Mouse (Mus musculus) cerebellum, postnatal 4 days (tissue): ENCODE results near the gene Wnt3a.
A peak's percentile ranks its signal among the peaks of the same experiment; 100 is the strongest.

Experiments
- DNase-seq, 2 experiments: peaks; one replicate each; pipeline ENCODE4 v3.0.0; 2022; ENCODE audit warnings: low spot score in 2 of 2, mixed read lengths in 1 of 2

Wnt3a gene

DNA sequence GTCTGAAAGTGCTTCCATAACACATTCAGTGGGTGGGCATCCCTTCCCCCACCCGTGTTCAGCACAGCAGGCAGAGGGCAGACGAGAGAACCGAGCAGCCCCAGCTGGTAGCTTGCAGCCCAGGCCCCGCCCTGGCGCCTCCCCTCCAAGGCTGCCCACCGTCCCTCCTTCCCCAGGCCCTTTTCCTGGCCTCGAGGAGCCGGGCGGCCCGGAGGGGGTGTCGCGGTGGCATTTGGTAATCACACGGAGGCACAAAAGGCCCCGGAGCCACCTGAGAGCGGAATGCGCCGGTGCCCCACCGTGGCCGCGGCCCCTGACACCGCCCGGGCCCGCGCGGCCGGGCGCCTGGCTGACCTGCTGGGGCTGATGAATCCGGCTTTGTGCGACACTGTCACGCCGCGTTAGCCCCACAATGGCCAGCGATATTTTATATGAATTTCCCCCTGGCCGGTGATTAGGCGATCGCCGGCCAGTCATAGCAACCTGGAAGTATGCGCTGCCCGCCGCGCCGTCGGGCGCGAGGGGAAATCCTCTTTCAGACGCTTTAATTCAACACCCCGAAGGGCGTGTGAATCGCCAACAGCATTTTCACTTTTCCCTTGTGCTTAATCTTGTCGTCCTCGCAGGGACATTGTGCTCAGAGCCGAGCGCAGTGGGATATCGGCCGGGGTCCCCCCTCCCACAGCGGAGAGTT is 26.5 kb downstream of the Wnt3a start:
- peak in 1 of 2 experiments; percentile 66 for DNase-seq

DNA sequence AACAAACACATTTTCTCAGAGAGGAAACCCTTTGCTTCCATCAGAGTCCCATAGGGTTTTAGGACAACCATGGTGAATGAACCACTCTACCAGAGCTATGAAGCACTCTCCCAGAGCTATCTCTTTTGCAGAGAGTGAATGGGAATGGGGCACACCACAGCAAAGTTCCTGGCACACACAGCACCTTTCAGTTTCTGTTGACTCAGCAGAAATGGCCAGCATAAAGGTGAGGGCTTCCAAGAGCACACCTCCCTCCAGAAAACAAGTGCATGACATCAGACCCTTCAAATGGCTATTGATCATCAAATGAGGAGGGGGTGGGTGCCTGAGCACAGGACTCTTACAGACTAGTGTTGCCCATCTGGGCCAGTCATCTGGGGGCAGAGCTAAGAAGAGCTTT is 28.2 kb downstream of the Wnt3a start:
- DNase-seq, result no peak

DNA sequence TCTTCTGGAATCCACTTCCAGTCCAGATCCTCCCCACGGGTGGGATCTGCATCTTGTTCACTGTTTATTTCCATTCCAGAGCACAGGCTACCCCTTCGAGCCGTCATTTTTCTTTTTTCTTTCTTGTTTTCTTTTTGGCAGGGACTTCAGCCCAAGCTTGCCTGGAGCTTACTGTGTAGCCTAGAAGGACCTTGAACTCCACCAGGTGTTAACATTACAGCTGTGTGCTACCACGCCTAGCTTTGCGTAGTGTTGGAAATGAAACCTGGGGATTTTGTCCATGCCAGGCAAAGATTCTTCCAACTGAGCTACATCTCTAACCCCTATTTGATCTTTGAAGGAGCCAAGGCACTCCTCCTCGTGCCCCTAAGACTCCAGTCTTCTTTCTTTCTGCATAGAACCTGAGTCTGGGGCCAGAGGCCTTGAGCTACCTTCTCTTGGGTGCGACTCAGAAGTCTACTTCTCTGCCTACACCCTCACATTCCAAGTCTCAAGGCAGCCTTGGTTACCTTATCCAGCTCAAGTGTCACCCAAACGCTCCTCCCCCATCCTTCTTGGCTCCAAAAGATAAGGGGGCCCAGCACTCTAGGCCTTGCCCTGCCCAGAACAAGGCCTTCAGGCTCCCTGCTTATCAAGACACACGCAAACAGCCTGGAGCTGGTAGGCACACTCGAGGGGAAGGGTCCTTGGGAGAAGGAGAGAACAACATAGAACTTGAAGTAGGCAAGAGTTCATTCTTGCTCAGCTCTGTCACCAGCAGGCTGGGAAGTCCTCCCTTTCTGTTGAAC is 29.7 kb downstream of the Wnt3a start:
- no peak for DNase-seq

DNA sequence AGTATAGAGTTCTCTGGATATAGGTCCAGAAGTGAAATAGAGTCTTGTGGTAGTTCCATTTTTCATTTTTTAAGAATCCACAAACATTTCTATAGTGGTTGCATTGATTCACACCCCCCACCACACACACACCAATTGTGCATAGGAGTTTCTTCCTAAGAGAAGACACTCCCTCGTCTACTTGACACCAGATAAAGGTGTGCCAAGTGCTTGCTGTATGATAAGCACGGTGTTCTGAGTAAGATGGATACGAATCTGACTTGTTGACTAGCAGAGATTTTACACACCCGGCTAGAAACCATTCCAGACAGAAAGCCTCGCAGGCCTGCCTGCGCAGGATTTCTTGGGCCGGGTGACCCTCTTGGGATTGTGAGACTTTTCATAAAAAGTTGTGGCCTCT is 30.9 kb downstream of the Wnt3a start:
- no peak for DNase-seq

DNA sequence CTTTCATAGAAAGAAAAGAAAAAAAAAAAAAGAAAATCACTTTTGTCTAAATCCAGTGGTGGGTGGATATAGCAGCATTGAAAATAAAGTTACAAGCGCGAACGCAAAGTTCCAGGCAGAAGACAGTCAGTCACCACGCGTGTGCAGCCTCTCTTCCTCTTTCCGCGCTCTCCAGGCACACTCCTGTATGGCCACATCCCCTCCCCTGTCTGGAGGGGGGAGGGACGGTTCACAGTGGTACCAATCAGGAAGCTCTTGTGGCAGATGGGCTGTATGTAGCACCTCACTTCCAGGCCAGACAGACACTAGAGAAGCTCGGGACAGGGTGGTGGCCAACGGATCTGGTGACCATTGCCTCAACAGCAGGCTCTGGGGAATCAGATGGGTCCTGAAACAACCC is 42.5 kb downstream of the Wnt3a start:
- DNase-seq, result no peak

DNA sequence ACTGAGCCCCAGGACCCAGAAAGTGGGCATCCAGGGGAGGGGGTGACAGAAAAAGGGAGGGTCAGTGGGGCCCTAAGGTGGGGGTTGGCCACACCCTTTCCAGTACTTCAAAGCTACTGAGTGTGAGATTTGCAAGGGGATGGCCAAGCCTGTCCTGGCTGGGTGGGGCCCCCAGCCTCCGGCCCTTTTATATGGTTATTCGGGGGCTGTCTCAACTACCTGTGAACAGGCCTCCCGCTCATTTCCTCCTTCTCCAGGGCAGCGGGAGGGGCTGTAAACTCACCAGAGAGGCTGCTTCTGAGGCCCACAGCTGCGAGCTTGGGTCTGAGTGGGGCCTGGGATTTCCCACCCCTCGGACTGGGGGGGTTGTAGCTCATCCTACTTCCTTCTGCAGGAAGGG is 46.7 kb downstream of the Wnt3a start:
- DNase-seq, result no peak

DNA sequence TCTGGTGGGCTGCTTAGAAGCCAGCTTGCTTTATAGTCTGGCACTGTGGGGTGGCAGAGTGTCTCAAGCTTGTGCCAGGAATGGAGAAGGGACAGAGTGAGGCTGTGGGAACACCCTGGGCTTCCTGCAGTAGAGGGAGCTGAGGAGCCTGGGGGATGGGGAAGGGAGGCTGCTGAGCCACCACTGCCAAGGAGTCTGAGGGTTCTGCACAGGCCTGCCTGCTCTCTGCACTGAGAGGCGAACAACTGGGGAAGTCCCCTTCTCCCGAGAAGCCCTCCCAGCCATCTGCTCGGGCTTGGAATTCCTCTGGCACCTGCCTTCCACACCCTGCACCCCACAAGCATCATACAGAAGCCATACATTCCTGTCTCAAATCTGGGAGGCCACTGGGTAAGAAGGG is 48.7 kb downstream of the Wnt3a start:
- no peak for DNase-seq

DNA sequence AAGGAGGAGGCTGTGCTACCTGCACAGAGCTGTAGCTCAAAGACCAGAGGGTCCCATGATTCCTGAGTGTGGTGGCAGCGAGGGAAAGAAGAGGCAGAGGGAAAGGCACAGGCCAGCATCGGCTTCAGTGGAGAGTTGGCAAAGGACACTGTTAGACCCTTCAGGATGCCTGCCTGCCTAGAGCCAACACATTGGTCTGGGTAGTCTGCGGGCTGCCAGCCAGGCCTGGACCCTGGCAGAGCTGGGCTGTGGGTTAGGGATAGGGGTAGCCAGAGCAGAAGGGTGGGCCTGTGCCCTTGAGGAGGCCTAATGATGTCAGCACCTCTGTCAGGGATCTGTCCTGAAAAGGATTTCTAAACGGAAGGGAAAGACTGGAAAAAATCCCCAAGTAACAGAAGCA is 50.8 kb downstream of the Wnt3a start:
- DNase-seq, result no peak

DNA sequence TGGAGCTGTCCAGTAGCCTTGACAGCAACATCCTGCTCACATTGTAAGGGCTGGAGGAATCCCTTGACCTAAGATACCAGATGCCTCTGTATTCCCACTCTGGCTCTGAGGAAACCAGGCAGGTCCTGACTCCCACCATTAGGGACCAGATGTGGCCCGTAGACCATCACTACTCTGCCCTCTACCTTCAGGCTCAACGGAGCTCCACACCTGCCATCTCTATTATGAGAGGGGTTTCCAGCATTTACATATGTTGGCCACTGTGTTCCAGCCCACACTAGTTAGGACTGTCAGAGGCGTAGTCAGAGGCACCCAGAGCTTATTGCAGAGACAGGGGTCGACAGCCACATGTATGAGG is 51.1 kb downstream of the Wnt3a start:
- no peak for DNase-seq

DNA sequence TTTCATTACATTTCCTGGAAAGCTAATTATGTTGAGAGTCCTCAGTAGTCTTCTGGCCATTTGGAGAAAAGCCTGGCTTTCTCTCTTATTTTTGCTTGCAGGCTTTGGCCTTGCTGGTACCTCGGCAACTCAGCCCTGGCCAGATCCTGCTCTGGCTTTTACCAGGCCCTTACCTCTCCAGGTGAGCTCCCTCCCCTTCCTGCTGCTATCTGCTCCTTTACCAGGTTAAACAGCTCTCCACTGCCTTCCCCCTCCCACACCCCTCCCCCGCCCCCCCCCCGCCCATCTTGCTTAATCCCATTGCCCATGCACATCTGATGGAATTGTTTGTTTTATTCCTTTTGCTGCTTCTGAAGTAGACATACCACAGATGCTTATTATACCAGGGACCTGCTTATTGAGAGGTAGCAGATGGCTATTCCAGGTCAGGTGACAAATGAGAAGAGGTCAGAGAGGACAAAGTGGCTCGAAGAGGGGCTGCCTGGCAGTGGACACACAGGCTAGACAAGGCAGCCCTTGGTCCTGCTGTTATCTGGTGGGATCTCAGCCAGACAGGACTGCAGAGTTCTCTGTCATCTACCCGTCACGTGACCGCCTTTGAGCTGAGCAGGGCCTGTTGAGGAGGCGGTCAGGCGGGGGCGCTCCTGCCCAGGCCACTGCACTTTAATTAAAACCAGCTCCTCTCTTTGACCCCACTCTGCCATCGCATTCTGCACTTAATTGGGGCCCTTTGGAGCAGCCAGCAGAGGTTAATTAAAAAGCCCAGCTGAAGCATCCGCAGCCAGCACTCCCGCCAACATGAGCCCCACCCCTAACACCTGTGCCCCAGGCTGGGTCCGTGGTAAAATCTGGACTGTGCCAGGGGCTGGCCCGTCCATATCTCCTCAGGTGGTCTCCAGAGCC is 51.8 kb downstream of the Wnt3a start:
- peak; percentile 55 to 89 for DNase-seq

DNA sequence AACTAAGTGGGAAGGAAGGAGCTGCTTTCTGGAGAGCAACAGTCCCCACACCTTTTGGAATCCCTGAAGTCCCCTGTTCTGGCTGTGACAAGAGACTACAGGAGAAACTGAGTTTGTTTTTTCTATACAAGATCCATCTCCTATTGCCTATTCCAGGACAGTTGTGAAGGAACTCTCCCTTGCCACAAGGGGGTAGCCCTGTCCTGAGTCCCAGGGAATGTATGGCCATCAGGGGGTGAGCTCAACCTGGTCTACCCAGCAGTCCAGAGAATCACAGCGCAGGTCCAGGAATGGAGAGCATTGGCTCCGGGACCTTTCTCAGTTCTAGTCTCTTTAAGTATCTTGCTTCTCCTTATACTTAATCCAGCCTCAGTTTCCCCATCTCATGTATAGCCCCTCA is 57.8 kb downstream of the Wnt3a start:
- no peak for DNase-seq

DNA sequence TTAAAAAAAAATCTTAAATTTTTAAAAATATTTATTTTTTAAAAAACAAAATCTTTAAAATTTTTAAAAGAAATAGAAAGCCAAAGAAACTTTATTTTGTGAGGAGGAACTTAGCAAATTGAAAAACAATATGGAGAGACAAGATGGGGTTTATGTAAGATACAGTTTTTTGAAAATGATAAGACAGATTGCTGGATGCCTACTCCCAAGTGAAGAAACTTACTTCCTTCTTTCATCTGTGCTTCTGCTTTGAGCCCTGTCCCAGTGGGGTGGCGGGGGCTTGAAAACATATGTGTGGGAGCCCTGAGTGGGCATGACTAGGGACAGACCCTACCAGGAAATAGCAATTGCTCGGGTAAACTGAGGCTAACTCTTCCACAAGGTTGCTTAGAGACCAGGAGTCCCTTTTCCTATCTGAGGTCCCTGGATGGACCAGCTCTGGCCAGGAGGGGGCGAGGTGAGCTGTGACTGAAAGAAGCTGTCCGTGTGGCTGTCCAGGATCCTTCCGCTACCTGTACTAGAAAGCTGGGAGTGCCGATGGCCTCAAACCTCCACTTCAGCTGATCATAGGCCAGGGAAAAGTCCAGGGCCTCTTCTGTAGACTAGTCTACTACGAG is 60.3 kb downstream of the Wnt3a start:
- peak in 1 of 2 experiments; percentile 62 for DNase-seq

DNA sequence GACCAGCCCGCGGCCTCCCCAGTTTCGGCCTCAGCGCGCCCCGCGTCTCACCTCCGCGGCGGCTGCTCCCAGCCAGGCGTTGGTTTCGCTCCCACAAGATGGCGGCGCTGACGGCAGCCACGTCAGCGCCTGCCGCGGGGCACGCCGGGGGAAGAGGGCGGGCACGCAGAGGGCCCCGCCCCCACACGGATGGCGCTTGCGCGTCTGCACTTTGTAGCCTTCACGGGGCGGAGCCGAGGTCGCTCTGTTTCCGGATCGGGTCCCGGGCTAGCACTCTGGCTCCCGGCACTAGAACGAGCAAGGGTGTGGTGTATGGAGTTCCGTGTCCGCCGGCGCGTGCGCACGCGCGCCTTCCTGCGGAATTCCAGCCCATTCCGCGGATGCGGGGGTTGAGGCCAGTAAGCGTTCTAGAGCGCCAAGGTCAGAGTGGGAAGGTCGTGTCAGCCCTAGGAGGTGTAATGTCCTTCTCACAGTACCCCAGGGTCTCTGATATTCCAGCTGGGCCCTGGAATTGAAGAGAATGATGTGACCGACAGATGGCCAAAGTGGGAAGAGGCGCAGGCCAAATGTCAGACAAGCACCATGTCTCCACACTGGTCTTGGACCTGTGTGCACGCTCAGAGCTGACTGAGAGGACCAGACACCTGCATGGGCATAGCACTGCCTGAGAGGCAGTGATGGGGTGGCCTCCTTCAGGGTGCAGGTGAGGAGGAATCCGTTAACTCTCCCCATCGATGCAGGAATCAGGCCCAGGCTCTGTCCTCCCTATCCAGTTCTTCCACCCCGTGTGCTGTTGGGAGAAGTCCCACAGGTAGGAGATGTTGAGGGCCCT is 62.2 kb downstream of the Wnt3a start, which contains the start of gene Arf1:
Gene Arf1, minus strand, starts transcription at position 149 of the 832 bp plus-strand sequence.
- peak; percentile 93 to 96 for DNase-seq

DNA sequence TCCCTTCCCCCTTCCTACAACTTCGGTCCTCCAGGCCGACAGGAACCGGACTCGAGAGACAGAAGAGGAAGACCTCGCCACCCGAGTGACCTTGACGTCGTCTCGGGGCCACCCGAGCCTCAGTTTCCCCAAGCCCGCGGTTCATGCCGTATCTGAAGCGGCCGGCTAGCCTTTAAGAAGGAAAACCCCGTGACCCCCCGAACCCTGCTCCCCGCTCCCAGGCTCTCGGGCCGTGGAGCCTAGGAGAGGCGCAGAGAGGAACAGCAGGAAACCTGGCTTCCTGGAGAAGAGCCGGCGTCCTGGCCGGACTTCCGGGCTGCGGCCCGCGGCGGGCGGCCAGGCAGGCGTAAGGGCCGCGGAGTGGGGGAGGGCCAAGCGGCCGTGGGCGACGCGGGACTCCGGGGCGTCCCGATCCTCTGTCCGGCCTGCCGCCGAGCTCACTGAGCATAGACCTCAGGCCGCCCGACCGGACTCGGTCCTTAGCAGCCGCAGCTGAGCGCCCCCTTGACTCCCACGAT is 62.9 kb downstream of the Wnt3a start:
- peak in 1 of 2 experiments; percentile 28 for DNase-seq

DNA sequence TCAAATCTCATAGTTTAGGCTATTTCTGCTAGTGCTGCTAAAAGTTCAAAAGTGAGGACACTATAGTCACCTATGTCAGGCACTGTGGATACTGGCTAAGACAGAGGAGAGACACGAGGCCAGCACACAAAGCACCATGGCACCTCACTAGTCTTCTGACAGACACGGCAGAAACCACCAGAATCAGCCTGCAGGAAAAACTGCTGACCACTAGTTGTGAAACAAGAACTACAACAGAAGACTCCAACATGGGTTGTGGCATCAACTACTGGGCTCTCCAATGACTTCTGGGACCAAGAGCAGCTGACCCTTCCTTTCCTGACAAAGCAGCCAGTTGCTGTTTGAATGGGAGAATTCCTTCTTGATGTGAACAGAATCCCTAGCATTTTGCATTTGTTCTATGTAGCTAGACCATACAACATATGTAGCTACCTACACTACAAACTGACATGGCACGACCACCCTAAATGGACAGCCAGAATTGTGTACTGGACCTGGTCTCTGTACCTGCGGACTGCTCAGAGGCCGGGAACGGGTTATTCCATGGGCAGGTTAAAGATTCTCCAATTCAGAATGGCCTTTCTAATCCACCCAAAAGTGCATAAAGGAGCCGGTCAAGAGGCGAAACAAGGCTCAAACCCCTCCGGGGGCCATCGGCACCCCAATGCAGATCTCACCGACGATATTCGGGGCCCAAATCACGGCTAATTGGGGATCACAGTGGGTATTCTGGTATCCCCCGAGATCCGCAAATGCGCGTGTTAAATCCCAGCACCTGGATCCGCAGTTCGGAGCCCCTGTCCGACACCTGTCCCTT is 63.6 kb downstream of the Wnt3a start:
- no peak for DNase-seq

DNA sequence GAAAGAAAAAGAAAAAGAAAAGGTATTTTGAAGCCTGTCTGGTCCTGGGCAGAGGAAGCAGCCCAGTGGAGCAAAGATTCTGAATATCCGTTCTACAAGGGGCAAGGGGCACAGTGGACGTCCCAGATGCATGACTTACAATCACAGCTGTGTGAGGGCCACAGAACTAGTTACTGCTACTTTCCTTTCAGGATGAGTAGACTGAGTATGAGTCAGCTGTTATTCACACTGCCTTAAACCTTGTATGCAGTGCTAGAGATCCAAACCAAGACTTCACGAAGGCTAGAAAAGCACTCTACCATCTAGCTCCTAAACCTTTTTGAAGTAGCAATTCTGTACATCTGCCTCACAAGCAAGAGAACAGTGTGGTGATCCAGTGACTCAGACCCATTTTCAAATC is 64.3 kb downstream of the Wnt3a start:
- no peak for DNase-seq

DNA sequence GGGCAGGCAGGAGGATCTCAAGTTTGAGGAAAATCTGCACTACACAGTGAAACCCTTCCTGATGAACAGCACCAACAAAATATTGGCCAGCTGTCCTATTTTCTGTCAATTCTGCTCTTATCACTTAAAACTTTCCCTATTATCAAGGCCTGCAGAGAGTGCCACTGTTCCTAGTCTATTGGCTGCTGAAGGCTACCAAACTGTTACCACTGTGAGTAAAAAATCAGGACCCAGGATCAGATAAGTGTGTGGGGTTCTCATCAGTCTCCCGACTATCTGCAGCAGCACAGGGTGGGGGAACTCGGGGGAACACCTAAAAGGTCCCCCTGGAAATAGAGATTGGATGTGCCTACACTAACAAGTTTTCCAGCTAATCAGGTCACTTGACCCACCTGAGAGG is 65.4 kb downstream of the Wnt3a start:
- DNase-seq, result no peak

DNA sequence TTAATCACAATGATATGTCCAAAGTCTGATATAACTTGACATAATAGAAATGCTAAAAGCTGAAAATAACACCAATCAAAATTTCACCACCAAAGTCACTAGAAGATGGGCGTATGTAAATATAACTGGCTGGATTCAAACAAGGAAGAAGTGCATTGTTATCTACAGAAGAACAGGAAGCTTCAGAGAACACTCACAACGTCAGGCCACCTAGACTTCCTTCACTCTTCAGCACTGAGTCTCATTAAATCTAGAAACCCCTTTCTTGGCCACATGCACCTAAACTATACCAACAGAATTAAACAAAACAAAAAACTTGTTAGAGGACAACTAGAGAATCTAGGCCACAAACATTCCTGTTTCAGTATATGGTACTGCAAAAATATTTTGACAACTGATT is 66.1 kb downstream of the Wnt3a start:
- DNase-seq, result no peak

DNA sequence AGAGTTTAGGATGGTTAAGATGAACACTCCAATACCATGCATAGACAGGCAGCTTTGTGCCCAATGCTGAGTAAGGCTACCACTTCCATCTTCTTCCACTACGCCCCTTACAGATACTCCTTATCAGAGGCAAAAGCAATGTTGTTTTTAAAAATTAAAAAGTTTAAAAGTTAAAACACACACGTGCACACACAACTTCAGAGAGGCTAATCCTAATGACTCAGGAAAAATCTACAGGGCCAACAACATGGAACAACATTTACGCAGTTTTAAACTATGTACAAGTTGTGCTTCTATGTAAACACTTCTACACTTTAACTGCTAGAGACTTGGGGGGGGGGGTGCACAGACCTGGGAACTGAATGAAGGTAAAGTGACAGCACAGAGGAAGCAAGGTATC is 66.5 kb downstream of the Wnt3a start:
- DNase-seq, result no peak

DNA sequence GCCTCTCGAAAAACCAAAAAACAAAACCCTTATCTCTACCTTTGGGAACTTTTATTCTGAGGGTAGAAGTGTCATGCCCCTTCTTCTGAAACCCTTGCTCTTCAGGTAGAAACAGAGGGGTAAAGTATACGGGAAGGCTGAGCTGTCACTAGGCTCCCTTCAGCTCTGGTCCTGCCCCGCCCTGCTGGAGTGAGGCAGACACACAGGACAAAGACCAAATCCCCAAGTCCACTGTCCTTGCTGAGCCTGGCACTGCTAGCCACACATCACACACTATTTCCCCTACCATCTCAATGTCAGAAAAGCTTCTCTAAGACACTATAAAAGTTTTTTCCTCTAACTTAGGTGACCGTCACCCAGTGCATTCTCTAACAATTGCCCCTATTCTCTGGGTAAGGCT is 68.2 kb downstream of the Wnt3a start:
- DNase-seq, result no peak
